Mouse (Mus musculus): ENCODE measurements at regions not wholly inside any gene's neighbourhood (a gene's known extent, or its start where the extent isn't known, plus 50 kb on each side); places are given as distances from the start of the nearest gene placed in this dataset.

- Histone ChIP-seq H3K4me2 (replicated peaks) (no peak overlapping the region), H3K9me3 (no peaks in the 10 kb centered on the region), H3K27me3 (0 out of 2 replicates have a peak, but pooled peaks cover 5% of the 10 kb centered on the region), H3K4me1 (replicated peaks) (no peaks in the 10 kb centered on the region), H3K36me3 (no peaks in the 10 kb centered on the region), H3K4me3 (replicated peaks) (no peak overlapping the region), H3K9ac (replicated peaks) (no peak overlapping the region), H3K27ac (no peak overlapping the region)
- ATAC-seq = no peak
- WGBS = 100% methylated on average over 1 of the region's 1 CpGs
Measured at GRCm38 (mm10) chr6:148627090-148627605, 183.0 kb upstream of the Tmtc1 start.

- H3K4me1 ChIP-seq (replicated peaks) = no peaks in the 10 kb centered on the region
- no peak overlapping the region for H3K9ac ChIP-seq (replicated peaks)
- ATAC-seq = no peak
- no peaks in the 10 kb centered on the region for H3K36me3 ChIP-seq
- no peaks in the 10 kb centered on the region for H3K9me3 ChIP-seq
- H3K27ac ChIP-seq = no peak overlapping the region
- H3K4me2 ChIP-seq (replicated peaks) = no peak overlapping the region
- H3K4me3 ChIP-seq (replicated peaks) = no peak overlapping the region
- H3K27me3 ChIP-seq = 0 out of 2 replicates have a peak, but pooled peaks cover 5% of the 10 kb centered on the region
- 95% methylated on average over 2 of the region's 2 CpGs for WGBS
Measured at GRCm38 (mm10) chr6:148623119-148623770, 179.1 kb upstream of the Tmtc1 start.

GRCm38 (mm10) chr6:148620034-148620433, 175.8 kb upstream of the Tmtc1 start:
- H3K9ac ChIP-seq (replicated peaks) = no peak overlapping the region
- no peak overlapping the region for H3K27ac ChIP-seq
- H3K27me3 ChIP-seq = no peaks in the 10 kb centered on the region
- H3K9me3 ChIP-seq = no peaks in the 10 kb centered on the region
- no peak for ATAC-seq
- peaks cover 7% of the 10 kb centered on the region; the same call in 1 of the 2 replicates for H3K4me1 ChIP-seq (replicated peaks)
- H3K4me3 ChIP-seq (replicated peaks) = no peak overlapping the region
- H3K4me2 ChIP-seq (replicated peaks) = no peak overlapping the region
- WGBS = 67% methylated on average over 1 of the region's 1 CpGs
- no peaks in the 10 kb centered on the region for H3K36me3 ChIP-seq

GRCm38 (mm10) chr6:148615931-148616330, 171.7 kb upstream of the Tmtc1 start:
- no peaks in the 10 kb centered on the region for H3K27me3 ChIP-seq
- ATAC-seq = 0 out of 2 replicates have a peak, but pooled peaks have one; percentile 27
- H3K9me3 ChIP-seq = no peaks in the 10 kb centered on the region
- H3K4me1 ChIP-seq (replicated peaks) = peaks cover 7% of the 10 kb centered on the region; the same call in 1 of the 2 replicates
- H3K9ac ChIP-seq (replicated peaks) = no peak overlapping the region
- WGBS = 21% methylated on average over 4 of the region's 4 CpGs
- H3K4me2 ChIP-seq (replicated peaks) = no peak overlapping the region
- H3K36me3 ChIP-seq = no peaks in the 10 kb centered on the region
- no peak overlapping the region for H3K4me3 ChIP-seq (replicated peaks)
- no peak overlapping the region for H3K27ac ChIP-seq

- no peak for ATAC-seq
- 30% methylated on average over 3 of the region's 3 CpGs for WGBS
Measured at GRCm38 (mm10) chr6:148615442-148615841, 171.3 kb upstream of the Tmtc1 start.

GRCm38 (mm10) chr6:148608881-148609280, 164.7 kb upstream of the Tmtc1 start:
- H3K27me3 ChIP-seq = no peaks in the 10 kb centered on the region
- no peaks in the 10 kb centered on the region for H3K36me3 ChIP-seq

More at GRCm38 (mm10) chr6:148615442-148615841, 171.3 kb upstream of the Tmtc1 start:
- peaks cover 7% of the 10 kb centered on the region; the same call in 1 of the 2 replicates for H3K4me1 ChIP-seq (replicated peaks)
- H3K36me3 ChIP-seq = no peaks in the 10 kb centered on the region
- H3K9ac ChIP-seq (replicated peaks) = no peak overlapping the region
- no peaks in the 10 kb centered on the region for H3K27me3 ChIP-seq
- no peak overlapping the region for H3K27ac ChIP-seq
- no peak overlapping the region for H3K4me3 ChIP-seq (replicated peaks)
- H3K4me2 ChIP-seq (replicated peaks) = no peak overlapping the region
- no peaks in the 10 kb centered on the region for H3K9me3 ChIP-seq

GRCm38 (mm10) chr6:148605226-148605625, 161.0 kb upstream of the Tmtc1 start:
- no peak overlapping the region for H3K9ac ChIP-seq (replicated peaks)
- no peaks in the 10 kb centered on the region for H3K9me3 ChIP-seq
- H3K4me3 ChIP-seq (replicated peaks) = no peak overlapping the region
- no peak overlapping the region for H3K27ac ChIP-seq
- no peaks in the 10 kb centered on the region for H3K27me3 ChIP-seq
- 86% methylated on average over 1 of the region's 1 CpGs for WGBS
- H3K4me2 ChIP-seq (replicated peaks) = no peak overlapping the region
- no peak for ATAC-seq
- H3K36me3 ChIP-seq = no peaks in the 10 kb centered on the region
- H3K4me1 ChIP-seq (replicated peaks) = no peaks in the 10 kb centered on the region

More at GRCm38 (mm10) chr6:148608881-148609280, 164.7 kb upstream of the Tmtc1 start:
- no peak for ATAC-seq
- Histone ChIP-seq H3K4me3 (replicated peaks) (no peak overlapping the region), H3K27ac (no peak overlapping the region), H3K4me2 (replicated peaks) (no peak overlapping the region), H3K4me1 (replicated peaks) (no peaks in the 10 kb centered on the region), H3K9ac (replicated peaks) (no peak overlapping the region), H3K9me3 (no peaks in the 10 kb centered on the region)
- WGBS = 93% methylated on average over 5 of the region's 5 CpGs

- Histone ChIP-seq H3K4me3 (replicated peaks) (no peak overlapping the region), H3K4me1 (replicated peaks) (no peaks in the 10 kb centered on the region), H3K36me3 (no peaks in the 10 kb centered on the region), H3K27me3 (no peaks in the 10 kb centered on the region), H3K27ac (no peak overlapping the region), H3K9ac (replicated peaks) (no peak overlapping the region), H3K9me3 (no peaks in the 10 kb centered on the region), H3K4me2 (replicated peaks) (no peak overlapping the region)
- 0% methylated on average over 1 of the region's 1 CpGs for WGBS
- ATAC-seq = no peak
Measured at GRCm38 (mm10) chr6:148604790-148605189, 160.6 kb upstream of the Tmtc1 start.

- ATAC-seq = no peak
- H3K27ac ChIP-seq = no peak overlapping the region
- WGBS = 89% methylated on average over 2 of the region's 2 CpGs
- no peaks in the 10 kb centered on the region for H3K36me3 ChIP-seq
- H3K4me1 ChIP-seq (replicated peaks) = peaks cover 5% of the 10 kb centered on the region
- H3K4me2 ChIP-seq (replicated peaks) = no peak overlapping the region
- H3K4me3 ChIP-seq (replicated peaks) = no peak overlapping the region
- H3K27me3 ChIP-seq = no peaks in the 10 kb centered on the region
- H3K9ac ChIP-seq (replicated peaks) = no peak overlapping the region
- no peaks in the 10 kb centered on the region for H3K9me3 ChIP-seq
Measured at GRCm38 (mm10) chr6:148603878-148604277, 159.7 kb upstream of the Tmtc1 start.

GRCm38 (mm10) chr6:148603460-148603859, 159.3 kb upstream of the Tmtc1 start:
- H3K4me2 ChIP-seq (replicated peaks) = no peak overlapping the region
- no peak overlapping the region for H3K4me3 ChIP-seq (replicated peaks)
- H3K36me3 ChIP-seq = no peaks in the 10 kb centered on the region
- H3K27me3 ChIP-seq = no peaks in the 10 kb centered on the region
- no peak for ATAC-seq
- no peak overlapping the region for H3K27ac ChIP-seq
- H3K9me3 ChIP-seq = no peaks in the 10 kb centered on the region
- WGBS = 87% methylated on average over 4 of the region's 4 CpGs
- peaks cover 10% of the 10 kb centered on the region for H3K4me1 ChIP-seq (replicated peaks)
- H3K9ac ChIP-seq (replicated peaks) = no peak overlapping the region

- Histone ChIP-seq H3K9me3 (no peaks in the 10 kb centered on the region), H3K27me3 (no peaks in the 10 kb centered on the region), H3K27ac (no peak overlapping the region), H3K4me3 (replicated peaks) (no peak overlapping the region), H3K9ac (replicated peaks) (no peak overlapping the region), H3K4me1 (replicated peaks) (peaks cover 15% of the 10 kb centered on the region), H3K4me2 (replicated peaks) (no peak overlapping the region), H3K36me3 (no peaks in the 10 kb centered on the region)
- 80% methylated on average over 2 of the region's 2 CpGs for WGBS
- ATAC-seq = no peak
Measured at GRCm38 (mm10) chr6:148602894-148603293, 158.7 kb upstream of the Tmtc1 start.

GRCm38 (mm10) chr6:148600934-148601333, 156.7 kb upstream of the Tmtc1 start:
- peaks cover 16% of the 10 kb centered on the region for H3K4me1 ChIP-seq (replicated peaks)
- H3K4me2 ChIP-seq (replicated peaks) = no peak overlapping the region
- 64% methylated on average over 2 of the region's 2 CpGs for WGBS
- ATAC-seq = no peak
- H3K9me3 ChIP-seq = no peaks in the 10 kb centered on the region
- H3K9ac ChIP-seq (replicated peaks) = no peak overlapping the region
- H3K36me3 ChIP-seq = no peaks in the 10 kb centered on the region
- no peak overlapping the region for H3K4me3 ChIP-seq (replicated peaks)
- H3K27me3 ChIP-seq = no peaks in the 10 kb centered on the region
- H3K27ac ChIP-seq = no peak overlapping the region
